Mouse (Mus musculus): ENCODE measurements at regions not wholly inside any gene's neighbourhood (a gene's known extent, or its start where the extent isn't known, plus 50 kb on each side); places are given as distances from the start of the nearest gene placed in this dataset.
A peak's percentile ranks its signal among the peaks of the same experiment; 100 is the strongest.

DNA sequence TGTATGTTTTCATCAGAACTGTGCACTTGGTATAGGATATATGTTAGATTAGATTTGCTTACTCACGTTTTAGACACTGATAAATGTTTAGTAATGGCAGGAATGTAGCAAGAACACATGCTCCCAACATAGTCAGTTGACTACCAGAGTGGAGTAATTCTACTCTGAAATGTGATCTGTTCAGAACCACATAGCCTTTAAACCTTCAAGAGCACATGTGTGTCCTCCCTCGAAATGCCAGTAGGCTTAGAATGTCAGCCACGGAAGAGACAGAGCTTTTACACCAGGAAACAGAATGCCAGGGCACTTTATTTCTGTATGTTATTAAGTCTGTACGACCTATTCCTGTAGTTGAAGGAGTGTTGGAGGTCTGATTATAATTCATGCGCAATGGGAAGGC, 51.3 kb upstream of the Cd28 start:
- DNase-seq (ENCODE audit: low spot score) = no peak

GRCm38 (mm10) chr1:60662301-60662986, 54.2 kb upstream of the Cd28 start:
- DNase-seq (ENCODE audit: low spot score) = no peak

DNA sequence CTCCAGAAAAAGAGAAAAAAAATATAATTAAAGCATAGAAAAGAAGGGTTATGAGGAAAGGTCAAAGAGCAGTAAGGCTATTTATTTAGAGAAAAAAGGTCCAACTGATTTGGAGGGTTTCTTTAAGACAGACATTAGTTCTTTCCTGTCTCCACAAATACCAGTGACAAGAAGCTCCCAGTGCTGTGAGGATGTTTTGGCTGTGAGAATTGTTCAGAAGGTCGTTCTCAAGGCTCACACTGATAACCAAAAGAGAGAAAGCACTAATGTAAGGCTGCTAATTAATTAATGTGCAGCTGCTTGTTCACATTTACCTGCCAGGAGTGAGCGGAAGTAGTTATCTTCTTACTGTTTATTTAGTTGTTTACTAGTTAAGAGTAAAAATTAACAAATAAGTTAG, 54.7 kb upstream of the Cd28 start:
- no peak for DNase-seq (ENCODE audit: low spot score)

- DNase-seq (ENCODE audit: low spot score) = no peak
Observed at GRCm38 (mm10) chr1:60659604-60660003, 57.0 kb upstream of the Cd28 start.

GRCm38 (mm10) chr1:60659041-60659440, 57.6 kb upstream of the Cd28 start:
- DNase-seq (ENCODE audit: low spot score) = no peak

DNA sequence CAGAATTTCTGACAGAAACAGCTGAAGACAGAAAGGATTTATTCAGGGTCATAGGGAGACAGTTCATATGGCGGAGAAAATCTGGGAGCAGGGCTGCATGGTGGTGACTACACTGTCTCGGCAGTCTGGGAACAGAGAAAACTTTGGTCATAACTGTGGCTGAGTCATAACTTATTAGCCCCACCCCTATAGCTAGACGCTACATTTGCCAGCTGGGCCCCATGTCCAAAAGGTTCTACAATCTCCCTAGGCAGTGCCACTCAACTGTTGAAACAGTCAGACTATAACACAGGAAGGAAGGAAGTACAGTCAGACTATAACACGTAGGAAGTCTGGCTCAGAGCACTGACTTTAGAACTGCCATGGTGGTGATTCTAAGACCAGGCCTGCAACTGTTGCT, 58.2 kb upstream of the Cd28 start:
- no peak for DNase-seq (ENCODE audit: low spot score)

- DNase-seq (ENCODE audit: low spot score) = no peak
Observed at GRCm38 (mm10) chr1:60657511-60657910, 59.1 kb upstream of the Cd28 start.

- DNase-seq (ENCODE audit: low spot score) = no peak
Observed at GRCm38 (mm10) chr1:60656976-60657375, 59.6 kb upstream of the Cd28 start.

DNA sequence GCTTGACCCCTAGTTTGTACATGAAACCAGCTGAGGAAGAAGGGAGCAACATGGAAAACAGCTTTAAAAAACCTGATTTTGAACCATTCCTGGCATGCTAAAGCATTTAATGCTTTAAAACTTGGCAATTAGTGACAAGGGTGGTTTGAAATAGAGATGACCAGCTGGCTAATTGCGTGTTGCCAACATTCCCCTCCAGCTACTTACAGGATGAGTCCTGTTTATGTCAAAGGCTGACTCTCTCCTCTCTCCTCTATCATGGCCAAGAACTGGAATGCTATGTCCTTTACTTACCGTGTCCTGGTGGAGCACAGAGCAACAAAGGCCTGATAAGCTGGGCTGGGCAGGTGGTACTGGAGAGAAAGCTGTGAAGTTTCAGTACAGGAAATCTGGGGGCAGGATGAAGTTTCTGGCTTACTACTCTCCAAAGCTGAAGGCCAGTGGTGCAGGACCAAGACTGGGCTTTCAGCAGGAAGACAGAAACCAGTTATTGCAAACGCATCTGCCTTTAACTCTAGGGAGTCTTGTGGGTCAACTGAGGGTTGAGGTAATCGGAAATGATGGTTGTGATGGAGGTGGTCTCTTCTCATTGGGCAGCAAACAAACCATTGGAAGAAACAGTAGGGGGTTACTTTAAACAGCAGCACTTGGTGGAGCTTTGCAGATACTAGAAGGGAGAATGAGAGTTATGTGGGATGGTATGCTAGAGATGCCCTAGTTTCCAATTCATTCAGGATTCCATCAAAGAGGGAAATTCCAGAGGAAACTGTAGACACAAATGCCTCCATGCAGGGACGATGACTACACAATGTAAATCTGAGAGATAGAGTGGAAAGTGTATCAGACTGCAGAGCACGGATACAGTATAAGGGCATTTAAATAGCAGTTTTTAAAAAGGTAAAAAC, 60.7 kb upstream of the Cd28 start:
- DNase-seq (ENCODE audit: low spot score) = no peak

GRCm38 (mm10) chr1:60655206-60655605, 61.4 kb upstream of the Cd28 start:
- DNase-seq (ENCODE audit: low spot score) = no peak

GRCm38 (mm10) chr1:60652570-60653011, 64.0 kb upstream of the Cd28 start:
- DNase-seq (ENCODE audit: low spot score) = peak; percentile 44

DNA sequence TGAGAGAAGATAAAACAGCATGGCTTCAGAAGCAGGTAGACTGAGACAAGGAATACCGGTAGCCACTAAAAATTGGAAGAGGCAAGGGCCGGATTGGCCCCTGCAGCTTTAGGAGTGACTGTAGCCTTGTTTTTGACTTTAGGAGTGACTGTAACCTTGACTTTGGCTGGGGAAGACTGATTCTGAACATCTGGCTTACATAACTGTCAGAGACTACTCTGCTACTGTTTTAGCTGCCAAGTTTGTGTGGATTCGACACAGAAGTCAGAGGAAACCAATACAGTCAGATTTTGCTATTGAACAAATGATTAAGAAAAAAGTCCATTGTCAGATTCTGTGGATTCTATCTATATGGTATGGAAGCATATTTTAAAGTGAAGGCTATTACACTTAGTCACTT, 66.4 kb upstream of the Cd28 start:
- no peak for DNase-seq (ENCODE audit: low spot score)

DNA sequence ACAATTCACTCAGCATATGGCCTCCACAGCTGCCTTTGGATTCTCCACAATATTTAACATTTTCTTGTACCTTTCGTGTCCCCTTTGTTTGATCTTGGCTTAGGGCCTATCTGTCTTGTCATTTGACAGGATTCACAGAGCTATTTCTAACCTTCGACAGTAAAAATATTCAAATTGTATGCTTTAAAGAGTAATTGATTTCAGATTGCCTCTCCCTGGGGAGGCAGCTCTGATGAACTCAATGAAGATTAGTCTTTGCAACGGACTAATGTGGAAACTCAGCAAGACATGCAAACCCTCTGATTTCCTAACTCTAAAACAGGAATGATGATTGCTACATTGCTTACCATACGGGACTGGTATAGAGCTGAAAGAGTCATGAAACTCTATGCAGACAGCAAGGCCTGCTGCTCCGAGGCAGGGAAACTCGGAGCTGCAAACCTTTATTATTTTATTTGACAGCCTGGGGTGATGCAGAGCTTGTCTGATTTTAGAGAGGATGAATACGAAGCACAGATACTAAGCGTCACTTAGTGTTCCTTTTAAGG, 67.2 kb upstream of the Cd28 start:
- DNase-seq (ENCODE audit: low spot score) = no peak

DNA sequence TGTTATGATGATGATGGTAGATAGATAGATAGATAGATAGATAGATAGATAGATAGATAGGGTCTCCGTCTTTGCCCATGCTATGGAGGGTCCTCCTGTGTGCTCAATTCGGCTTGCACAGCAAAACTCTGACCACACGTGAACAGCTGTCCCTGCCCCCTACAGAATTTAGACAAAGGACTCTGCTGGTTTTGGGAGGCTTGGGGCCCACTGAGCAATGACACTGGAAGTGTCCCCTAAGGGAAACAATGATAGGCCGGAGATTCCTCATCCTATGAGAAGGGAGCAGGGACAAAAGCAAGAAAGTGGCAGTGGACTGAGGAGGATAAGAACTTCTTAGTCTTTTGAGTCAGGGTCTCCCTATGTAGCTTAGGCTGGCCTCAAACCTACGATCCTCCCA, 69.8 kb upstream of the Cd28 start:
- DNase-seq (ENCODE audit: low spot score) = no peak

DNA sequence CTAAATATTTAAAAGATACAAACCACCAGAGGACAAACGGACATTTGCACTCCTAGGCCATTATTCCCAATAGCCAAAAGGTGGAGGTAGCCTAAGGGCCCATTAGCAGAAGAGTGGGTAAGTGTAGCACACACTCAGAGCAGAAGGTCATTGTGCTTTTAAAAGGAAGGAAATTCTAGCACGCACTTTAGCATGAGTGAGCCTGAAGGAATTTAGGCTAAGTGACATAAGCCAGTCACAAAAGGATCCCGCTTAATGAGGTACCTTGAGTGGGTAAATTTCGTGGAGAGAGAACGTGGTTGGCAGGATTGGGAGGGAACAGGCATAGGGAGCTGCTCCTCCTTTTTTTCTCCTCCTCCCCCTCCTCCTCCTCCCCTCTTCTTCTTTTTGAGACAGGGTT, 70.4 kb upstream of the Cd28 start:
- no peak for DNase-seq (ENCODE audit: low spot score)

DNA sequence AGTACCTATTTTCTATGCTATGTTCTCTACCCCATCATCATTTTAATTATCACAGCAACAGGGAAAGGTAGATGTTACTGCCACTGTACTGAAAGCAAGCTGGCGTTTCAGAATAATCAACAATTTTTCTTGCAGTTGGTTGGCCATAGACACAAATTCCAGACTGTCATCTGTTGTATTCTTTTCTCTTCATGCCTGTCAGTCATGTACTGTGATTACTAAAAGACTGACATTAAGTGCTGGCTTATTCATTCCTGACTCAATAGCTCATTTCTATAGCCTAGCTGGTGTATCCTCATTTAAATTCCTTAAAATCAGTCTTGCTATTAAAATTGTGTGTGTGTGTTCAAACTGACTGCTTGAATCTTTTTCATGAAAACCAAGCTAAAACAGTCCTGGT, 71.4 kb upstream of the Cd28 start:
- DNase-seq (ENCODE audit: low spot score) = no peak

GRCm38 (mm10) chr1:60642761-60643160, 73.8 kb upstream of the Cd28 start:
- peak; percentile 43 for DNase-seq (ENCODE audit: low spot score)

GRCm38 (mm10) chr1:60642175-60642574, 74.4 kb upstream of the Cd28 start:
- no peak for DNase-seq (ENCODE audit: low spot score)

DNA sequence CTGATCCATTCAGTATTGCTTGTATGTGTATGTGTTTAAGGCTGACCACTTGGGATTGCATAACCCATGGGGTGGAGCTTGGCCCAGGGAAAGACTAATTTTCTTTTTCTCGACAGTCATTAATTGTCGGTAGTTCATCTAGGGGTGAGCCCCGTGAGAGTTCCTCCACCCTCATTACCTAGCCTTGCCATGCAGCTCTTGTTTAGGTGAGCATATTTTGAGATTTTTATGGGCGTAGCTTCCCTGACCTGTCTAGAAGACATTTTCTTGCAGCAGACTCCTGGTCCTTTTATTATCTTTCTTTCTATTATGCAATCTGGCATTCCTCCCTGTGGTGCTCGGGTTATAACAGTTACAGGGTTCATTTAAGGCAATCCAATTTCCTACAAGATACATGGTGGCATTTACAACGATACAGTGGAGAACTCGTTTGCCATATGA, 74.4 kb upstream of the Raph1 start:
- DNase-seq (ENCODE audit: low spot score) = no peak

DNA sequence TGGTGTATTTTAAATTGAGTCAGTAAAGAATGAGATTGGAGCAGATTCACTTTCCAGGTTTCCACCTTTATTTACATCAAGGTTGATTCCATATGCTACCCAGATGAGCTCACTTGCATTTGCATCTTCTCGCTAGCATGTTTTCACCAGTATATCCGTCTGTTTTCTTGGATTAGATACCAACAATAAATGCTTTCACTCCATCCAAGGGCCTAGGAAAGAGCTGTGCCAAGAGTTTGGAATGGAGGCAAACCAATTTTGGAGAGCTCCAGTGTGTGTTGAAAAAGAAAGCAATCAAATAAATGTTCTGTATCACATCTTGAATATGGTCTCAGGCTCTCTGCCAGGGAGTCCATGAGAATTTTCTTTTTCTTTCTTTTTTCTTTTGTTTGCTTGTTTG, 72.6 kb upstream of the Raph1 start:
- DNase-seq (ENCODE audit: low spot score) = no peak

DNA sequence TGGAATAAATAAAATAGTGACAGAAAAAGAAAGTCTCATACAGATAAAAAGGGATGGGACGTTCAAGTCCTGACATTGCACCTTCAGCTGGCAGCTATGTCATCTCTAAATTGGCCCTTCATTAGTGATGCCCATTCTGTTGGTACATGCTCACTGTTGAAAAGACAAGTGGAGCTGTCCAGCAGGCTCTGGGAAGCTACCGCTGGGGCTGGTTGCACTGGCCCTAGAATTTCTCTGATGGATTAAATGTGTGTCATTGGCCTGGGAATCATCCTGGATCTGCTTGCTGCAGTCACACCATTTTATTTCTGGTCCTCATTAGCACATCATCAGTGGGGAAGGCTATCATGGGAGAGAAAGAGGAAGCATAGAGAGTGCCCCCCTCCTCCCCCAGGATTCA, 72.2 kb upstream of the Raph1 start:
- DNase-seq (ENCODE audit: low spot score) = no peak

DNA sequence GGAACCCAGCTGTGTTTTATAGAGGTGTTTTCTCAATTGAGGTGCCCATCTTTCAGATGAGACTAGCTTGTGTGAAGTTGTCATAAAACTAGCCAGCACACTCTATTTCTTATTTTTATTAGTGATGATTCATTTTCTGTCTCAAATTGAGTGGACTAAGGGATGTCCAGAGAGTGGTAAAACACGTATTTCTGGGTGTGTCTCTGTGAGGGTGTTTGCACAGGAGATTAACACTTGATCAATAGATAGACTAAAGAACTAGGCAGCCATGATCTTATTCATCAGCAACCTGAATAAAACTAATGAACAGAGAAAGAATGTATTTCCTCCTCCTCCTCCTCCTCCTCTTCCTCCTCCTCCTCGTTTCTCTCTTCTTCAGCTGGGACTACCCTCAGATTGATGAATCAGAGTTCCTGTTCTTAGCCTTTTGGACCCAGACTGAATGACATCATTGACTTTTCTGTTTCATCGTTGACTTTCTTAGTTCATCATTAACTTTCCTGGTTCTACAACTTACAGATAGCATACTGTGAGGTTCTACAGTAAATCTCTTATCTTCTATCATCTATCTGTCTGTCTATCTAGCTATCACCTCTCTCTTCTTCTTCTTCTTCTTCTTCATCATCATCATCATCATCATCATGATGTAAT, 70.0 kb upstream of the Raph1 start:
- DNase-seq (ENCODE audit: low spot score) = no peak

Data from thymus, postnatal 0 days (tissue).